Mouse (Mus musculus) C2C12 (cell line): ENCODE results near the gene Atxn7l3. TPM values are rescaled to one million over a fixed set of nuclear protein-coding genes. Genes with fewer than 3 reads are reported as not detected.
"Not testable (repeated sequence)": the region's sequence is repeated elsewhere in the genome, so short reads cannot be mapped to it uniquely, and the experiment has no call there.

ENCODE experiments used
- H3K27me3 ChIP-seq: one replicate; pipeline ENCODE4 v1.6.1; 2011; ENCODE audit not compliant: control insufficient read depth, insufficient read depth, insufficient read length
- H3K36me3 ChIP-seq: one replicate; pipeline ENCODE4 v1.6.1; 2011; ENCODE audit not compliant: control insufficient read depth, insufficient read depth
- H3K4me3 ChIP-seq: one replicate; pipeline ENCODE4 v1.5.1; 2011; ENCODE audit warnings: mild to moderate bottlenecking, control low read depth; ENCODE audit not compliant: poor library complexity, insufficient read depth, severe bottlenecking
- H3K79me2 ChIP-seq: one replicate; pipeline ENCODE4 v1.6.1; 2011; ENCODE audit not compliant: control insufficient read depth, insufficient read depth
- H3K79me3 ChIP-seq: one replicate; pipeline ENCODE4 v1.6.1; 2011; ENCODE audit warnings: low read depth, control low read depth
- H3ac ChIP-seq: one replicate; pipeline ENCODE3; 2011; ENCODE audit warnings: low read depth; ENCODE audit not compliant: control insufficient read depth, insufficient read length
- CEBPB ChIP-seq: IDR thresholded peaks from one replicate; pipeline ENCODE4 v1.6.1; 2011; ENCODE audit warnings: low read depth, mild to moderate bottlenecking, control low read depth, moderate library complexity
- CTCF ChIP-seq: IDR thresholded peaks from one replicate; pipeline ENCODE4 v1.5.1; 2011; ENCODE audit not compliant: control insufficient read depth, insufficient read depth, insufficient read length
- FOSL1 ChIP-seq: IDR thresholded peaks from one replicate; pipeline ENCODE4 v1.8.0; 2011; ENCODE audit warnings: mild to moderate bottlenecking, low read length; ENCODE audit not compliant: poor library complexity, insufficient read depth, severe bottlenecking
- MAX ChIP-seq: IDR thresholded peaks from one replicate; pipeline ENCODE4 v1.6.1; 2011; ENCODE audit warnings: mild to moderate bottlenecking, control low read depth
- MYOD1 ChIP-seq: IDR thresholded peaks from one replicate; pipeline ENCODE4 v1.6.1; 2011; ENCODE audit warnings: low read depth; ENCODE audit not compliant: control insufficient read depth, insufficient read length
- MYOG ChIP-seq: IDR thresholded peaks from one replicate; pipeline ENCODE4 v1.6.1; 2011; ENCODE audit not compliant: control insufficient read depth, insufficient read length; ENCODE audit errors: extremely low read depth
- USF1 ChIP-seq: IDR thresholded peaks from one replicate; pipeline ENCODE4 v1.6.1; 2011; ENCODE audit warnings: low read depth, mild to moderate bottlenecking, control low read depth, moderate library complexity
- polyA plus RNA-seq: library from polyadenylated mRNA; unstranded; fragments of >200 nt; fragmentation: generic; extraction: Trizol; gene quantifications from one replicate; pipeline ENCODE4 v1.2.1, GENCODE M21; 2012; ENCODE audit warnings: missing spikeins

The Atxn7l3 gene
- polyA plus RNA-seq, 1 experiment: 33.9 TPM

DNA sequence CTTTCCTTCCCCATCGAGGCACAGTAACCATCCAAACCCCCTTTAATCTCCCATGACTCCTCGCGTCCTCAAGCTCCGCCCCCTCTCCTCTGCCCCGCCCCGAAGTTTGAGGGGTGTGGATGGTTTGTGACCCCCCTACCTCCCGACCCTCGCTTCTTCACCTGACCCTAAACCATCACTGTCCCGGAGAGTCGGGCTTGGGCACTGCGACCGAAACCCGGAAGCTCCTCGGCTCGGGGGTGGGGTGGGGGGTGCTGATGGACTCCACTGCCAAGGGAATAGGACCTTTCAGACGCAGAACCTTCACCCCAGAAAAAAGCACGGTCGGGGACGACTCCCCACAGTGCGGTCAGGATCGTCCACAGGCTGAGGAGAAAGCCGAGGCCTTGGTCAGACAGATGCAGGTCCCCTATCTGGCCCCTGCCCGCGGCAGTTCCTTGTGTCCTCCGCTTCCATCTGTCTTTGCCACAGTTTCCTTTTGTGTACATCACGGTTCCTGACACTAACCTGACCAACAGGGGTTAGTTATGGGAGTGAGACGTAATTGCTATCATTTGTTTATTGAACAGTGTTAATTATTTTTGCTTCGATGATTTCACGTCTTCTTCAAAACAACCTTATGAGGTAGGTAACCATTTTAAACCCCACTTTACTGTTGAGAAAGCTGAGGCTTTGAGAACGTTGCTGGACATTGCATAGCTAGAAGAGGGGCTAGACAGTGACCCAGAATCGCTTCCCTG lies 11.2 kb downstream of the Atxn7l3 start:
- peak overlapping the region; percentile 98 for H3ac ChIP-seq
- H3K4me3 ChIP-seq: peak overlapping the region; percentile 95
- TF ChIP-seq CTCF (no peak), MYOD1 (no peak), USF1 (no peak), MAX (no peak), FOSL1 (no peak), CEBPB (no peak), MYOG (no peak)
- peaks cover 26% of the 10 kb centered on the region for H3K36me3 ChIP-seq
- H3K27me3 ChIP-seq: no peaks in the 10 kb centered on the region
- H3K79me2 ChIP-seq: peaks cover 20% of the 10 kb centered on the region
- H3K79me3 ChIP-seq: no peaks in the 10 kb centered on the region

DNA sequence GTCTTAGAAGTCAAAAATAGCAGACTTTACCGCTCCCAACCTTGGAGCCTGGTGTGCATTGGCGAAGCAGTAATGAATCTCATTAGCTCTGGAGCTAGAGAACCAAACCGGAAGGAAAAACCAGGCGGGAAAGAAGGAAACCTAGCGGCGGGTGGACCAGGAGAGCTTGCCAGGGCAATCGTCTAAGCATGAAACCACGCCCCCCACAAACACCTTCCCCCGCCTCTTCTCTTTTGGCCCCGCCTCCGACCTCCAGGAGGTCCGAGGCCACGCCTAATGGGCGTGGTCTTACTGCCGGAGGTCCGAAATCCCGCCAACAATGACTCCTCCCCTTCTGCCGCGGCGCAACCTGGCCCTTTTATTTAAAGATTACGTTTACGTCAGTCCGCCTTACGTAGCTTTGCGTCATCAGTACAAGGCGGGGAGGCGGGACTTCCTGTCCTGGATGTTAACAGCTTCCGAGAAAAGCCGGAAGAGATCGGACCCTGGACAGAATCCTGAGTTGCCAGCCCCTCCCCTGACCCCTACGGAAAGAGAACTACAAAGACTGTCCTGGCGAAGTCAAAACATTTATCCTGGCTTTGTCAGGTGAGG lies 11.8 kb downstream of the Atxn7l3 start, which contains the start of gene Tmub2:
Gene Tmub2 (plus strand): TSS at position 431 of the 594 bp plus-strand sequence.
- no peak for TF ChIP-seq MYOD1
- TF ChIP-seq FOSL1: no peak
- TF ChIP-seq CEBPB: peak; percentile 14
- no peak for TF ChIP-seq USF1
- no peak for TF ChIP-seq CTCF
- peak; percentile 11 for TF ChIP-seq MAX
- Histone ChIP-seq H3ac (peak within 1 kb of the TSS; percentile 98), H3K36me3 (peaks cover 20% of the 10 kb centered on the region), H3K79me3 (no peaks in the 10 kb centered on the region), H3K27me3 (no peaks in the 10 kb centered on the region), H3K4me3 (peak within 1 kb of the TSS; percentile 95), H3K79me2 (peaks cover 20% of the 10 kb centered on the region)

DNA sequence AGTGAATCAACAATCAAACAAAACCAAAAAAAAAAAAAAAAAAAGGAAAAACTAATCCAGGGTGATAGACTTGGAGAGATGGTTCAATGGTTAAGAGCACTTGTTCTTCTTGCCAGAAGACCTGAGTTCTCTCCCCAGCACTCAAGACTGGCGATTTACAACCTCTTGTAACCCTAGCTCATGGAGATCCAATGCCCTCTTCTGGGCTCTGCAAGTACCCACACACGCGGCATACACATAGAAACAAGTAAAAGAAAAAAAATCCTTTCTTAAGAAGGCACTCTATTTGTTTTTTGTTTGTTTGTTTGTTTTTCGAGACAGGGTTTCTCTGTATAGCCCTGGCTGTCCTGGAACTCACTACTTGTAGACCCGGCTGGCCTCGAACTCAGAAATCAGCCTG lies 12.5 kb downstream of the Atxn7l3 start:
- H3K36me3 ChIP-seq: peaks cover 15% of the 10 kb centered on the region
- H3ac ChIP-seq: no peak overlapping the region
- no peak overlapping the region for H3K4me3 ChIP-seq
- no peaks in the 10 kb centered on the region for H3K27me3 ChIP-seq
- no peak for TF ChIP-seq CEBPB
- TF ChIP-seq MAX: no peak
- no peak for TF ChIP-seq MYOG
- no peak for TF ChIP-seq USF1
- TF ChIP-seq CTCF: no peak
- no peak for TF ChIP-seq MYOD1
- peaks cover 20% of the 10 kb centered on the region for H3K79me2 ChIP-seq
- no peaks in the 10 kb centered on the region for H3K79me3 ChIP-seq

DNA sequence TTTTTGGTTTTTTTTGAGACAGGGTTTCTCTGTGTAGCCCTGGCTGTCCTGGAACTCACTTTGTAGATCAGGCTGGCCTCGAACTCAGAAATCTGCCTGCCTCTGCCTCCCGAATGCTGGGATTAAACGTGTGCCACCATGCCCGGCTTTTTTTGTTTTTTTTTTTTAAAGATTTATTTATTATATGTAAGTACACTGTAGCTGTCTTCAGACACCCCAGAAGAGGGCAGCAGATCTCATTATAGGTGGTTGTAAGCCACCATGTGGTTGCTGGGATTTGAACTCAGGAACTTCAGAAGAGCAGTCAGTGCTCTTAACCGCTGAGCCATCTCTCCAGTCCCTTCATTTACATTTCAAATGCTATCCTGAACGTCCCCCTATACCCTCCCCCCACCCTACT lies 16.2 kb downstream of the Atxn7l3 start:
- not testable (repeated sequence) for H3K36me3 ChIP-seq, H3K4me3 ChIP-seq, H3K27me3 ChIP-seq, H3K79me2 ChIP-seq, H3K79me3 ChIP-seq, H3ac ChIP-seq

DNA sequence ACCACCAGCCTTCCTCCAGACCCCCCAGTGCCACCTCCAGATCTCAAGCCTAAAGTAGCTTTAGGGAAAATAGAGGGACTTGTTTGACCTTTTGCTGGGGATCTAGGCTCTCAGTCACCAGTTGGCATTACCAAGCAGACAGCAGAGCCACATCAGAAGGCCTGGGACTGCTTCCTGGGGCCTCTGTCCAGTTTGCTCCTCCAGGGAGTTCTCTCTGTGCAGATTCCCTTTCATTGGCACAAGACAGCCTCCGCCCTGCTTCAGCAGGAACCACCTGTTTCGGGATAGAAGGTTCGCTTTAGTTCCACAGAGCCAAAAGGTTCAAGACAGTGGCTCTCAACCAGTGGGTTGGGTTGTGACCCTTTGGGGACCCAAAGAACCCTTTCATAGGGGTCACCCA lies 16.8 kb downstream of the Atxn7l3 start:
- peaks cover 8% of the 10 kb centered on the region for H3K27me3 ChIP-seq
- H3ac ChIP-seq: no peak overlapping the region
- no peaks in the 10 kb centered on the region for H3K79me2 ChIP-seq
- H3K36me3 ChIP-seq: no peaks in the 10 kb centered on the region
- H3K79me3 ChIP-seq: no peaks in the 10 kb centered on the region
- no peak overlapping the region for H3K4me3 ChIP-seq
- TF ChIP-seq MAX (no peak), FOSL1 (no peak), MYOD1 (no peak)

DNA sequence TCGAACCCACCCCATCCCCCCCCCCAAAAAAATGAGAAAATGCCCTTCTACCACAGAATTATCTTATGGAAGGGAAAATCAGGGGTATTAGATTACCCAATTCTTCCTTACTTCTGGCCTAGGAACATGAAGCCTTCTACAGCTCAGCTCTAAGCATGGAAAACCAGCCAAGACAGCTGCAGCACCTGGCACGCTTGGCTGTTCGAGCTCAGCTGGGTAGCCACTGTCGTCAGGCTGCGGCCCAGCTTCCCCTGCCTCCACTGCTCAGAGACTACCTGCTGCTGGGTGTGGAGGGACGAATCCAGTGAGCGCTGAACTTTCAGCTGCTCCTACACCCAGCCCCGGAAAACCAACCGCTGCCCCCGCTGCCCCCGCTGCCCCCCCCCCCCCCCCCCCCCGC lies 18.7 kb downstream of the Atxn7l3 start:
- H3K79me3 ChIP-seq: no peaks in the 10 kb centered on the region
- peaks cover 8% of the 10 kb centered on the region for H3K27me3 ChIP-seq
- H3ac ChIP-seq: no peak overlapping the region
- no peaks in the 10 kb centered on the region for H3K36me3 ChIP-seq
- TF ChIP-seq MAX: no peak
- TF ChIP-seq FOSL1: no peak
- TF ChIP-seq CEBPB: no peak
- no peak for TF ChIP-seq USF1
- no peak for TF ChIP-seq MYOG
- no peak for TF ChIP-seq MYOD1
- no peak for TF ChIP-seq CTCF
- H3K4me3 ChIP-seq: no peak overlapping the region
- H3K79me2 ChIP-seq: no peaks in the 10 kb centered on the region
